Comparison of ENCODE assay signal across 9 mouse cellular contexts in the genomic region with DNA sequence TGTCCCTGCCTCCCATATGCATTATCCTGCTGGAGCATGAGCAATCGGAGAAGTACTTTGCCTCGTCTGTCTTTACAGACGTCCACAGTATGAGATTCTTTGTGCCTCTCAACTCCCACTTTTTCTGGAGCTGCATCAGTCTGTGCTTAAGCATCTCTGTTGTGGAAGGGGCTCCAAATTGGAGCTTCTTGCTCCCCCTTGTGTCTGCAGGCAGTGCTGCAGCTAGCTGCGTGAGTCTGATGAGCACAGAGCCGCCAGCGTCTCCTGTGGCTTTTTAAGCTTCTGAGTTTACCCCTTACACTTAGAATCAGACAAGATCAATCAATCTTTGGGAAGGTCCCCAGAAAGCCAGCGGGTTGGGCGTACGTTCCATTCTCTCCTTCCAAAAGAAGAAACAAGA. TPM values are rescaled to one million over a fixed set of nuclear protein-coding genes. Genes with fewer than 3 reads are reported as not detected.
A peak's percentile ranks its signal among the peaks of the same experiment; 100 is the strongest.
DNase-seq lines count a peak whose midpoint lies in the region; ATAC-seq and TF ChIP-seq lines count a peak whose summit lies in the region.
"Had no signal": no experiment of that assay in that cellular context is flagged by ENCODE, and none has a peak within 500 bp of the region (broad histone marks: within the 10 kb centered on the region; RNA-seq: fewer than 3 reads in every experiment).

No protein-coding gene starts in this region.

- no peak overlapping the region for H3K4me3 ChIP-seq in heart, embryonic 11.5 days (ENCODE audit: low read depth, low read length)
- no peak overlapping the region for H3K4me3 ChIP-seq in left cerebral cortex, adult 2 months
- no peak overlapping the region for H3K4me3 ChIP-seq in midbrain, embryonic 15.5 days
- H3K4me3 ChIP-seq: myocyte had no signal

- no peaks in the 10 kb centered on the region for H3K4me1 ChIP-seq in heart, embryonic 11.5 days (ENCODE audit: control insufficient read depth, insufficient read depth, low read length)
- no peaks in the 10 kb centered on the region for H3K4me1 ChIP-seq in midbrain, embryonic 15.5 days

- no peaks in the 10 kb centered on the region for H3K27me3 ChIP-seq in heart, embryonic 11.5 days (ENCODE audit: control insufficient read depth, insufficient read depth, low read length)
- no peaks in the 10 kb centered on the region for H3K27me3 ChIP-seq in midbrain, embryonic 15.5 days (replicated peaks)

- H3K9me3 ChIP-seq in heart, embryonic 11.5 days (replicated peaks; ENCODE audit: control insufficient read depth, low read length), result no peaks in the 10 kb centered on the region
- H3K9me3 ChIP-seq in midbrain, embryonic 15.5 days, result no peaks in the 10 kb centered on the region

- WGBS in heart, embryonic 11.5 days (ENCODE audit: insufficient replicate concordance), result 21% methylated on average over 9 of the region's 9 CpGs
- WGBS in midbrain, embryonic 15.5 days, result 22% methylated on average over 9 of the region's 9 CpGs

- ATAC-seq in heart, embryonic 11.5 days (replicated peaks; ENCODE audit: insufficient number of reproducible peaks, low FRiP score, low TSS enrichment), result no peak
- ATAC-seq in midbrain, embryonic 15.5 days (replicated peaks), result 0 out of 2 replicates have a peak, but pooled peaks have one; percentile 30

- H3K4me2 ChIP-seq in heart, embryonic 11.5 days, result no peak overlapping the region
- H3K4me2 ChIP-seq in midbrain, embryonic 15.5 days, result no peak overlapping the region

- H3K36me3 ChIP-seq in heart, embryonic 11.5 days (ENCODE audit: control insufficient read depth, insufficient read depth, low read length), result no peaks in the 10 kb centered on the region
- H3K36me3 ChIP-seq in midbrain, embryonic 15.5 days (replicated peaks), result no peaks in the 10 kb centered on the region

- intact Hi-C loops in heart, postnatal 10 days (cut with DNase I), result no loop called here
- intact Hi-C loops in left cerebral cortex, adult 2 months (cut with DNase I), result no loop called here

- peak; percentile 16 to 58 for DNase-seq in heart, adult 18-20 months
- DNase-seq in ES-CJ7 (ENCODE audit: low read depth, low spot score), result peak; percentile 86
- peak; percentile 53 for DNase-seq in c-Kit-positive CD71-negative TER-119-negative erythroid progenitor cells, embryonic 14.5 days (ENCODE audit: low read depth)
- DNase-seq in heart, postnatal 10 days, result peak; percentile 54 to 70
- peak; percentile 25 to 59 for DNase-seq in left cerebral cortex, adult 2 months (ENCODE audit: extremely low spot score in 1 of 2, low spot score in 2 of 2)
- DNase-seq in thymus, adult 18-20 months, result peak; percentile 14 to 22

- TF ChIP-seq CTCF in left cerebral cortex, adult 2 months (IDR thresholded peaks at IDR 0.05), result peak; percentile 71

- H3K27ac ChIP-seq in heart, embryonic 11.5 days (ENCODE audit: low read depth, low read length), result no peak overlapping the region
- no peak overlapping the region for H3K27ac ChIP-seq in left cerebral cortex, adult 2 months
- H3K27ac ChIP-seq in midbrain, embryonic 15.5 days, result no peak overlapping the region

- no peak overlapping the region for H3K9ac ChIP-seq in heart, embryonic 11.5 days (ENCODE audit: low read depth, low read length)
- H3K9ac ChIP-seq in midbrain, embryonic 15.5 days, result no peak overlapping the region

RNA-seq across cellular contexts. Expression of a gene that starts 10.2 kb away (rescaled TPM):
- total RNA-seq in heart, adult 18-20 months (2021), result not detected
- 0.44 and 0.82 TPM in 2 replicates for polyA plus RNA-seq in heart, embryonic 11.5 days (2014; fragmentation: Nextera tagmentation; extraction: Ambion mirVana)
- not detected for total RNA-seq in heart, postnatal 10 days (2021)
- total RNA-seq in left cerebral cortex, adult 2 months (2021), result not detected
- not detected in 2 replicates for polyA plus RNA-seq in midbrain, embryonic 15.5 days (2015; fragmentation: Nextera tagmentation; extraction: Ambion mirVana)

Comparison
In these comparisons a context has a peak if more than half of its experiments do, and no peak if none do; other contexts are left out.
1. DNase-seq: peak in every context shown above with its lines; median percentile 86 in ES-CJ7; 62 in heart, postnatal 10 days; 53 in c-Kit-positive CD71-negative TER-119-negative erythroid progenitor cells, embryonic 14.5 days; 42 in left cerebral cortex, adult 2 months; 37 in heart, adult 18-20 months; 18 in thymus, adult 18-20 months.